Mouse (Mus musculus) splenic B cell, adult 2 months (primary cell): Measurements from ENCODE around the gene Axl.
"Not testable (repeated sequence)": the region's sequence is repeated elsewhere in the genome, so short reads cannot be mapped to it uniquely, and the experiment has no call there.

ENCODE experiments used
- DNase-seq: peaks from one replicate; pipeline ENCODE4 v3.0.0-alpha.2; 2011; ENCODE audit warnings: low read depth, low spot score
- H3K27me3 ChIP-seq: 2 replicates; pipeline ENCODE4 v1.6.1; 2012; ENCODE audit warnings: mild to moderate bottlenecking, low read length, moderate library complexity, mixed read lengths; ENCODE audit not compliant: control insufficient read depth, poor library complexity, insufficient read depth, severe bottlenecking
- H3K36me3 ChIP-seq: 2 replicates; pipeline ENCODE4 v1.6.1; 2012; ENCODE audit warnings: mild to moderate bottlenecking, low read length, moderate library complexity, mixed read lengths; ENCODE audit not compliant: control insufficient read depth, poor library complexity, insufficient read depth, severe bottlenecking

Axl gene

DNA sequence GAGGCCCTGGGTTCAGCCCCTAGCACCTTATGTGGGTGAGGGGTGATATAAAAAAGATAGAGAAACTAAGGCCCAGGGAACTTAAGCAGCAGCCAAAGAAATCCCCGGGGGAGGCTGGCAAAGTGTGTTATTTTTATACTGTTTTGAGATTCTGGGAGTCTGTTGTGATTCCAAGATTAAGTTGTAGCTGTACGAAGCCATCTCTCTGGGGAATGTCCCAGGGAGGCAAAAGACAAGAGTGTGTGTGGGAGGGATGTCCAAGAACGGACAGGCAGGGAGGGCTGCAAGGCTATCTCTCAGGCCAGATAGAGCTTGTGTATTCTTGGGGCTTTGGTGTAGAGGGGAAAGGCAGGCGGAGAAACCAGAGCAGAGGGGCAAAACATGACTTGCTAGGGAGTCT, 16.3 kb upstream of the Axl start:
- DNase-seq: no peak
- no peaks in the 10 kb centered on the region for H3K27me3 ChIP-seq
- H3K36me3 ChIP-seq: no peaks in the 10 kb centered on the region

DNA sequence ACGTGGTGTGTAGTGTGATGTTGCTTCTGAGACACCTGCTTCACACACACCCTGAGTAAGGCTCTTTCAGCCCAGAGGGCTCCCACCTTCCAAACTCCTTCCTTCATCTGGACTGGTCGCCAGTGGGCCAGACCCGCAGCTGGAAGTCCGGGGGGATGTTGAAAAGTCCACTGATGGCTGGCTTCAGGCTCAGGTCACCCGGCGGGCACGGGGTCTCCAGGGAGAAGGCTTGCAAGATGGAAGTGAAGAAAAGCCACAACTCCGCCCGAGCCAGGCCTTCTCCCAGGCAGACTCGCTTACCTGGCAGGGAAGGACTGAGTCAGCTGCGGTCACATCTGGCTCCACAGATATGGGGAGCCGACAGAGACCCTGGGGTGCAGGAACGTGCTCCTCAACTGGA, 15.0 kb upstream of the Axl start:
- no peak for DNase-seq
- Histone ChIP-seq H3K27me3 (no peaks in the 10 kb centered on the region), H3K36me3 (no peaks in the 10 kb centered on the region)

DNA sequence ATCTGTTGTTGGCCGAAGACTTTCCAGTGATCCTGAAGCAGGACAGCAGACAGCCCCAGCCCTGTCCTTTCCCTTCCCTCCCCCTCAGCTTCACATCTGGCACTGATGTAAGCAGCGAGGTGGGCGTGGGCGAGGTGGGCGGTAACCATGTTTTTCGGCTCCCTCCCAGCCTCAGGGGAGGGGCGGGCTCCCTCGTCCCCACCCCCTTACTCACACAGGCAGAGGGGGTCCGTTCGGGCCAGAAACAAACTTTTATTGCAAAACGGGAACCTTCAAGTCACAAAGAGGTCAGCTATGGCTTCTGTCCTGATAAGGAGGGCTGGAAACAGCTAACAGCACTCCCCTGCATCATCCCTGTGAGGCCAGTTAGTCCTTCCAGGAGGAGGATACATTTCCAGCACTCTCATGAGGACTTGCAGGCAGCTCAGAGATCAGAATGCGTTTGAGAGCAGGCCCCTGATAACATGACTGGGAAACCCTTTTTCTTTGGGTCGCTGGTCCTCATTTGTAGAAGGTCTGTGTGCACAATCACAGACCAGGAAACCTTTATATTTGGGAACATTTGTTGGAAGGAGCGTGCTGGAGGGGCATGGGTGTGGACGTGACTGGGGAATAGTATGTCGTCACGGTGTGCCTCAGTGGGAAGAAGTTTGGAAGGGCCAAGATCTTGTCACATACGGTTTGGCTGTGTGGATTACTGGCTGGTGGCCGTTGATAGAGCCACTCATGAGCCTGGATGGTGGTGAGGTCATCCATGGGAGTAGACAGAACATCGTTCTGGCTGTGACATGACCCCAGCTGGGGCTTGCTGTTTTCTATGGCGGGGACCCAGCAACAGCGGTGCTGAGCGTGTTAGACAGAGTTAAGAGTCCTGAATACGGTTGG, 14.0 kb upstream of the Axl start:
- Histone ChIP-seq H3K27me3 (no peaks in the 10 kb centered on the region), H3K36me3 (no peaks in the 10 kb centered on the region)
- DNase-seq: no peak

DNA sequence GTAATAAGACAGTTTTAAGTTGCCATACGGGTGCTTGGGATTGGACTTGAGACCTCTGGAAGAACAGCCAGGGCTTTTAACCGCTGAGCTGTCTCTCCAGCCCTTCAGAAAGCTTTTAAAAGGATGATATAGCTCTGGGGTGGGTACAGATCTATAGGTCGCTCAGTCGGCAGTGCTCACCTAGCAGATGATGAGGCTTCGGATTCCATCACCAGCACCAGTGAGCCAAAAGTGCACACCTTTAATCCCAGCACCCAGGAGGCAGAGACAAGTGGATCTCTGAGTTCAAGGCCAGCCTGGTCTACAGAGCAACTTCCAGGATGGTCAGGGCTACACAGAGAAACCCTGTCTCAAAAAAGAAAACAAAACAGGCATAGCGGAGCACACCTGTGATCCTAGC, 12.5 kb upstream of the Axl start:
- no peak for DNase-seq
- no peaks in the 10 kb centered on the region for H3K27me3 ChIP-seq
- H3K36me3 ChIP-seq: no peaks in the 10 kb centered on the region

GRCm38 (mm10) chr7:25799369-25799768, 10.9 kb upstream of the Axl start:
- H3K27me3 ChIP-seq: no peaks in the 10 kb centered on the region
- no peak for DNase-seq

DNA sequence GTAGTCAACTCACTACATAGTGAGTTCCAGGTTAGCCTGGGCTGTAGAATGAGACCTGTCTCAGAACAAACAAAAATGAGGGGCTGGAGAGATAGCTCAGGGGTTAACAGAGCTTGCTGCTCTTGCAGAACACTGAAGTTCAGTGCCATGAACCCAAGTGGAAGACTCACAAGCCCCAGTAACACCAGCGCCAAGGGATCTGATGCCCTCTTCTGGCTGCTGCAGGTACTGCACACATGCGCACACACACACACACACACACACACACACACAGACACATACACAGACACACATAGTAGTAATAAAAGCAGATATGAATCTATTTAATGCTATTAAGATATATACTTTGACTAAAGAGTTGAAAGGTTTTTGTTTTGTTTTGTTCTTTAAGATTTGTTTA, 10.0 kb upstream of the Axl start:
- Histone ChIP-seq H3K27me3 (no peaks in the 10 kb centered on the region), H3K36me3 (no peaks in the 10 kb centered on the region)
- DNase-seq: no peak

More at GRCm38 (mm10) chr7:25799369-25799768, 10.9 kb upstream of the Axl start:
- no peaks in the 10 kb centered on the region for H3K36me3 ChIP-seq

- no peak for DNase-seq
- Histone ChIP-seq H3K27me3 (no peaks in the 10 kb centered on the region), H3K36me3 (no peaks in the 10 kb centered on the region)
Measured at GRCm38 (mm10) chr7:25794775-25795174, 6.3 kb upstream of the Axl start.

- DNase-seq: no peak
- no peaks in the 10 kb centered on the region for H3K36me3 ChIP-seq
- no peaks in the 10 kb centered on the region for H3K27me3 ChIP-seq
Measured at GRCm38 (mm10) chr7:25793679-25794078, 5.2 kb upstream of the Axl start.

DNA sequence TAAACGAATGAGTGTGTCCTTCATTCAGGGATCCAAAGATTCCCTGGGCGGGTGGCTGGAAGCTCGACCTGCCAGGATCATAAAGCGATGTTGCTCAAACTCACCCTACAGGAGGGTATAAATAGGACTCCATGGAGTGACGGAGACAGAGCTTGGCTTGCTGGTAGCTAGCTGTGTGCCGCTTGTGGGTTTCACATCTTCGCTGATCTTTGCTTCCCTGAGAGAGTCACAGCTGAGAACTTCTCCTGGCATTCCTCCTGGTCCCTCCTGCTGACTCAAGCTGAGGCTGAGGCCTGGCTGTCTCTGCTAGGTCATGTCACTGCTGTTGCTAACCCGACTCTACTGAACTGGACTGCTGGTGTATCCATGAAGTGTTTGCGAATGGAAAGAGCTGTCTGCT, 4.5 kb upstream of the Axl start:
- H3K36me3 ChIP-seq, DNase-seq: not testable (repeated sequence)

GRCm38 (mm10) chr7:25790615-25791014, 2.1 kb upstream of the Axl start:
- DNase-seq: no peak
- H3K27me3 ChIP-seq: no peaks in the 10 kb centered on the region
- no peaks in the 10 kb centered on the region for H3K36me3 ChIP-seq

More for the DNA sequence above, 4.5 kb upstream of the Axl start:
- H3K27me3 ChIP-seq: not testable (repeated sequence)

DNA sequence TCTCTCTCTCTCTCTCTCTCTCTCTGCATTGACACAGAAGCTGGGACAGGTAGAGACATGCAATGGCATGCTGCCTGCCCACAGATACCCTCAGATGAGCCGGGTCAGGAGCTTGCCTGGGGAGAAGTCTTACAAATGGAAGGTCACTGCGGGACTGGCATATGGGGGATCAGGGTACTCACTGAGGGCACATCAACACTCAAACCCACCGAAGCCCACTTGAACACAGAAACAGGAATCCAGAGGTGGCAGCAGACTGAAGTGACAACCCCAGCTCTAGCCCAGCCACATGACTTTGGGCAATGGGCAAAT, 580 bp upstream of the Axl start:
- Histone ChIP-seq H3K27me3 (no peaks in the 10 kb centered on the region), H3K36me3 (no peaks in the 10 kb centered on the region)
- no peak for DNase-seq

- H3K27me3 ChIP-seq: no peaks in the 10 kb centered on the region
- H3K36me3 ChIP-seq: no peaks in the 10 kb centered on the region
- DNase-seq: no peak
Measured at GRCm38 (mm10) chr7:25787456-25788219, 867 bp downstream of the Axl start.

GRCm38 (mm10) chr7:25786974-25787373, 1.5 kb downstream of the Axl start:
- DNase-seq: no peak
- Histone ChIP-seq H3K36me3 (no peaks in the 10 kb centered on the region), H3K27me3 (no peaks in the 10 kb centered on the region)

DNA sequence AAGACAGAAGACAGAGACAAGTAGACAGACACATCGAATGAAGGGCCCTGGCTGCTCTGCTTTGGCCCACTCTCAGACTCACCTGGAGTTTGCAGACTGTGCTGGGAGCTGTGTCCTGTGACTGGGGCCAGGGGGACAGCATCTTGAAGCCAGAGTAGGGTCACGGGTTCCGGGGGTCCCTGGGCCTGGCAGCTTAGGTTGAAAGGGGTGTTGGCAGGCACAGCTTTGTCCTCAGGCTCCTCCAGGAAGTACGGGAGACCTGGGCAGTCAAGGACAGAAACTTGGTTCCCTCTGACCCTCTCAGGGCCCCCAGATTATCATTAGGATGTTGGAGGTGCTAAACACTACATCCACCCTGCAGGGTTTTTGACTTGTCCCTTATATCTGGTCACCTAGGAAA, 2.8 kb downstream of the Axl start:
- no peak for DNase-seq
- H3K27me3 ChIP-seq: no peaks in the 10 kb centered on the region
- no peaks in the 10 kb centered on the region for H3K36me3 ChIP-seq

DNA sequence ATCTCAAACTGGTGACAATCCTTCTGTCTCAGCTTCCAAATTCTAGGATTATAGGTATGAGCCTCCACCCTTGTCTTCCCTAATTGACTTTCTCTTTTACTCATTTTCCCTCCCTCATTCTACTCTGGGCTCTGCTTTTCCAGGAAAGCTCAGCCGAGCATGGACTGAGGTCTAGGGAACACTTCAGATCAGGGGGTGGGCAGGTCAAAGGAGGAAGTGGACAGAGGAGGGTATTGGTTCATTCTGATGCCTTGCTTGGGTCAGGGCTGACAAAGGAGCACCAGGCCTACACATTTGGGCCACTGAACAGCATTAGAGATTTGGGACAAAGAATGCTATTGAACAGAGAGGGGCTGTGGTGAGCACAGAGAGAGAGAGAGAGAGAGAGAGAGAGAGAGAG, 3.7 kb downstream of the Axl start:
- Histone ChIP-seq H3K27me3 (no peaks in the 10 kb centered on the region), H3K36me3 (no peaks in the 10 kb centered on the region)
- no peak for DNase-seq
